Mouse (Mus musculus) megakaryocyte-erythroid progenitor cell, adult 5-6 weeks (primary cell): ENCODE measurements around the gene Reep3. TPM values are rescaled to one million over a fixed set of nuclear protein-coding genes. Genes with fewer than 3 reads are reported as not detected.

Source experiments
- total RNA-seq, 2 experiments: library from RNA; stranded (forward) in 1 of 2; stranded (reverse) in 1 of 2; fragments of 200-1000, 215-1000 nt in 1 of 2; fragments of >200 nt in 1 of 2; fragmentation: Nextera tagmentation in 1 of 2; gene quantifications; 2 replicates each; pipeline ENCODE4 v1.2.3; 2014 to 2017

Gene Reep3
- total RNA-seq, 2 experiments from 2014 or later, result 3.6 to 9.1 TPM

Other genes starting within 250 kb of the Reep3 start
- 163 and 165 TPM in 2 replicates for gene Jmjd1c, start 820 bp downstream of the Reep3 start, total RNA-seq (2014; fragmentation: Nextera tagmentation)
- gene Jmjd1c, start 820 bp downstream of the Reep3 start, total RNA-seq (2017), result 109 and 163 TPM in 2 replicates
- gene Nrbf2, start 188.4 kb upstream of the Reep3 start, total RNA-seq (2014; fragmentation: Nextera tagmentation), result 26.4 and 33.3 TPM in 2 replicates
- 24.0 and 32.0 TPM in 2 replicates for gene Nrbf2, start 188.4 kb upstream of the Reep3 start, total RNA-seq (2017)